Mouse (Mus musculus) intestine, embryonic 16.5 days (tissue): ENCODE data around the gene St6galnac4. TPM values are rescaled to one million over a fixed set of nuclear protein-coding genes. Genes with fewer than 3 reads are reported as not detected.

ENCODE experiments used
- ATAC-seq: fragments of 200-750 bp; cut with Nextera tagmentation; 2 replicates; pipeline ENCODE4 v1.8.0; 2017; ENCODE audit warnings: moderate TSS enrichment, moderate library complexity
- H3K27ac ChIP-seq: fragments of 300-500 bp; sonication (generic); 2 replicates; pipeline ENCODE4 v1.5.1; 2014; ENCODE audit warnings: mild to moderate bottlenecking, low read length
- H3K27me3 ChIP-seq: fragments of 300-500 bp; sonication (generic); replicated peaks from 2 replicates; pipeline ENCODE4 v1.6.1; 2014; ENCODE audit warnings: low read length, control low read depth, mixed read lengths; ENCODE audit not compliant: control insufficient read depth, insufficient read depth
- H3K36me3 ChIP-seq: fragments of 300-500 bp; sonication (generic); 2 replicates; pipeline ENCODE4 v1.6.1; 2014; ENCODE audit warnings: low read length, control low read depth; ENCODE audit not compliant: control insufficient read depth, insufficient read depth
- H3K4me1 ChIP-seq: fragments of 300-500 bp; sonication (generic); 2 replicates; pipeline ENCODE4 v1.6.1; 2014; ENCODE audit warnings: low read length, control low read depth, mixed read lengths; ENCODE audit not compliant: control insufficient read depth, insufficient read depth
- H3K4me2 ChIP-seq: fragments of 300-500 bp; sonication (generic); 2 replicates; pipeline ENCODE4 v1.6.1; 2014; ENCODE audit warnings: low read depth, low read length, control low read depth
- H3K4me3 ChIP-seq: fragments of 300-500 bp; sonication (generic); 2 replicates; pipeline ENCODE4 v1.5.1; 2014; ENCODE audit warnings: mild to moderate bottlenecking, low read length
- H3K9ac ChIP-seq: fragments of 300-500 bp; sonication (generic); 2 replicates; pipeline ENCODE4 v1.6.1; 2014; ENCODE audit warnings: low read depth, low read length
- H3K9me3 ChIP-seq: fragments of 300-500 bp; sonication (generic); 2 replicates; pipeline ENCODE4 v1.6.1; 2016; ENCODE audit warnings: low read length, control low read depth; ENCODE audit not compliant: control insufficient read depth
- WGBS: fragments of 180-500 bp; shearing (Covaris S2); extraction: QIAGEN DNeasy Blood & Tissue Kit; methylation state at CpG from one replicate; pipeline ENCODE4 v1.1.7; 2014; 5-methylcytosine and 5-hydroxymethylcytosine counted together
- polyA plus RNA-seq: library from polyadenylated mRNA; unstranded; fragments of >200 nt; fragmentation: Nextera tagmentation; extraction: Ambion mirVana; gene quantifications from 2 replicates; pipeline ENCODE4 v1.2.1, GENCODE M21; 2015

St6galnac4 gene
- polyA plus RNA-seq, 1 experiment from 2014 or later: 16.5 TPM

DNA sequence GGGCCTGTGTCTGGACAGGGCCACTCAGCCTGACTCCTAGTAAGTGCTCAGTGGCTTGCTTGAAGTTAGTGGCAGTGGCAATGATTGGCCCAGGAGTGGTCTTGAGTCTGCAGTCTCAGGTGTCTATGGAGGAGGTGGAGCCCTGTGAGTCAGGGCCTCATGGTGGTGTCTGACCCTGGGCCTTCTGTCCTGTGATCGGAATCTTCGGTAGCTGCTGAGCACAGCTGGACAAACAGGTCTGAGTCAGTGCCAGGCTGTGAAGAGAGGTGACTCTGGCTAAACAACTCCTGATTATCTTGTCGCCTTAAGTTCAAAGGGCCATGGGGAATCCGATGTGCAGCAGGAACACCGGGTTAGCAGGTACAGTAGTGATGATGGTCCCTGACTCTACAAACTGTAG lies 39.5 kb upstream of the St6galnac4 start:
- no peaks in the 10 kb centered on the region for H3K27me3 ChIP-seq
- peaks cover 42% of the 10 kb centered on the region for H3K4me1 ChIP-seq
- ATAC-seq: peak; percentile 19; the same call in 1 of the 2 replicates
- WGBS: 66% methylated on average over 5 of the region's 5 CpGs
- no peak overlapping the region for H3K27ac ChIP-seq
- H3K9me3 ChIP-seq: no peaks in the 10 kb centered on the region
- H3K36me3 ChIP-seq: no peaks in the 10 kb centered on the region
- no peak overlapping the region for H3K4me2 ChIP-seq
- no peak overlapping the region for H3K9ac ChIP-seq
- H3K4me3 ChIP-seq: no peak overlapping the region

- no peaks in the 10 kb centered on the region for H3K27me3 ChIP-seq
- 89% methylated on average over 7 of the region's 7 CpGs for WGBS
- H3K4me1 ChIP-seq: peaks cover 34% of the 10 kb centered on the region
- H3K9me3 ChIP-seq: no peaks in the 10 kb centered on the region
- H3K27ac ChIP-seq: no peak overlapping the region
- H3K9ac ChIP-seq: no peak overlapping the region
- no peaks in the 10 kb centered on the region for H3K36me3 ChIP-seq
- no peak for ATAC-seq
- no peak overlapping the region for H3K4me3 ChIP-seq
- no peak overlapping the region for H3K4me2 ChIP-seq
Measured at GRCm38 (mm10) chr2:32547964-32548739, 38.7 kb upstream of the St6galnac4 start.

DNA sequence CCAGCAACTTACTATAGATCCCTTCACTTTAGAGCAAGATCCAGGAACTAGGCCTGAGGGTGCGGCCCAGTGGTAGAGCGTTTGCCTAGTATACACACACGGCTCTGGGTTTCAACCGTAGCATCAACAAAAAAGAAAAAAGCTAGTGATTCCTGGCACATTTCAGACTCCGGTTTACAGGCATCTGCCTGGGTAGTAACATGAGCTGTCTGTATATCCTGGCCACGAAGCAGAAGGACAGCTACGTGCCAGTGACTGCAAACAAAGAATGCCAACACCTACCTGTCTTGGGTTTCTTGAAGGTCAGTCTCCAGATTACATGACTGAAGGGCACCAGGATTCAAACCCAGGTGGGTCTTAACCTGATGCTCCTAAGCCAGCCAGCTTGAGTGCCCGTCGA lies 37.7 kb upstream of the St6galnac4 start:
- no peak overlapping the region for H3K4me2 ChIP-seq
- ATAC-seq: no peak
- WGBS: 72% methylated on average over 9 of the region's 9 CpGs
- H3K36me3 ChIP-seq: no peaks in the 10 kb centered on the region
- H3K9me3 ChIP-seq: no peaks in the 10 kb centered on the region
- H3K4me1 ChIP-seq: peaks cover 31% of the 10 kb centered on the region
- peak overlapping the region; percentile 20 for H3K27ac ChIP-seq
- no peaks in the 10 kb centered on the region for H3K27me3 ChIP-seq
- no peak overlapping the region for H3K9ac ChIP-seq
- no peak overlapping the region for H3K4me3 ChIP-seq

DNA sequence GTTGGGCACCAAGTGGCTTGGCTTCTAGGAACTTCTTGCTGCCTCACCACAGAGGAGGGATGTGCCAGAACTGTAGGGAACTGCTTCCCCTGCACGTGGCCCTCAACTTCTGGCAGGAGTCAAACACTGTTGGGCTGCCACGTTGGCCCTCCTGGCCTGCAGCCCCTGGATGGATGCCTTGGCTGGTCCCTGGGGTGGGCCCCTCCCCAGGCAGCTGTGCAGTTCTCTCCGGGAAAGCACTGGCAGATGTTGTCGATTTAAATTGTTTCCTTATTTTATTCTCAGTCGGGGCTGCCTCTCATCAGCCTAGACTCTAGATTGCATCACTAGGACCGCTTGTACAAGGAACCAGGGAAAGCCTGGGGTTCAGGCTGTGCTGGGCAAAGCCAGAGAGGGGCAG lies 37.1 kb upstream of the St6galnac4 start:
- peak overlapping the region; percentile 20 for H3K27ac ChIP-seq

DNA sequence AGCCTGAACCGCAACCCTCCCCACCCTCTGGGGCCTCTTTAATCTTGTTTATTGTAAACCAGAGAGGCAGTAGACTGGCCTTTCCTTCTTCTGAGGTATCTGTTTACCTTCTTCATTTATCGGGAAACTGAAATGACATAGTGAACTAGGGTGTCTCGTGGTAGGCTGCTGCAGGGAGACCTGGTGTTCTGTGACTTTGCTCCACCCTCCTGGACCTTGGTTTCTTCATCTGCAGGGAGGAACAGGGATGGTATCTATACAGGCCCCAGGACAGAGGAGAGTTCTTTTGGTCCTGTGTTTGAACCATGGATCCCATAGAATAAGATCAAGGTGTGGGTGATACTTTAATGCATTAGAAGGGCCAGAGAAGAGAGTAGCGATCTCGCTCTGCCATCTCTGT lies 35.7 kb upstream of the St6galnac4 start:
- H3K27ac ChIP-seq: 0 out of 2 replicates have a peak overlapping the region, but pooled peaks have one; percentile 9
- H3K9me3 ChIP-seq: no peaks in the 10 kb centered on the region
- H3K4me1 ChIP-seq: peaks cover 28% of the 10 kb centered on the region
- no peak overlapping the region for H3K4me2 ChIP-seq
- no peak overlapping the region for H3K9ac ChIP-seq
- H3K27me3 ChIP-seq: no peaks in the 10 kb centered on the region
- H3K4me3 ChIP-seq: no peak overlapping the region
- H3K36me3 ChIP-seq: no peaks in the 10 kb centered on the region
- WGBS: 64% methylated on average over 5 of the region's 5 CpGs
- ATAC-seq: peak; percentile 65

More for the DNA sequence above, 37.1 kb upstream of the St6galnac4 start:
- Histone ChIP-seq H3K4me2 (no peak overlapping the region), H3K4me1 (peaks cover 30% of the 10 kb centered on the region), H3K4me3 (no peak overlapping the region), H3K9ac (no peak overlapping the region), H3K27me3 (no peaks in the 10 kb centered on the region), H3K9me3 (no peaks in the 10 kb centered on the region), H3K36me3 (no peaks in the 10 kb centered on the region)
- ATAC-seq: 0 out of 2 replicates have a peak, but pooled peaks have one; percentile 15
- 46% methylated on average over 6 of the region's 6 CpGs for WGBS

- WGBS: 67% methylated on average over 7 of the region's 7 CpGs
- no peak overlapping the region for H3K27ac ChIP-seq
Measured at GRCm38 (mm10) chr2:32553592-32554148, 33.2 kb upstream of the St6galnac4 start.

GRCm38 (mm10) chr2:32555484-32555883 lies 31.4 kb upstream of the St6galnac4 start:
- no peaks in the 10 kb centered on the region for H3K27me3 ChIP-seq
- 53% methylated on average over 4 of the region's 4 CpGs for WGBS
- no peak overlapping the region for H3K4me2 ChIP-seq
- no peak for ATAC-seq
- H3K9me3 ChIP-seq: no peaks in the 10 kb centered on the region
- H3K9ac ChIP-seq: peak overlapping the region; percentile 12; the same call in 1 of the 2 replicates
- no peak overlapping the region for H3K4me3 ChIP-seq
- H3K27ac ChIP-seq: no peak overlapping the region
- H3K36me3 ChIP-seq: peaks cover 2% of the 10 kb centered on the region; the same call in 1 of the 2 replicates
- peaks cover 7% of the 10 kb centered on the region for H3K4me1 ChIP-seq

More at GRCm38 (mm10) chr2:32553592-32554148, 33.2 kb upstream of the St6galnac4 start:
- no peak overlapping the region for H3K4me3 ChIP-seq
- H3K27me3 ChIP-seq: no peaks in the 10 kb centered on the region
- H3K4me1 ChIP-seq: peaks cover 22% of the 10 kb centered on the region
- no peaks in the 10 kb centered on the region for H3K9me3 ChIP-seq
- no peaks in the 10 kb centered on the region; the same call in 1 of the 2 replicates for H3K36me3 ChIP-seq
- H3K4me2 ChIP-seq: no peak overlapping the region
- ATAC-seq: no peak
- H3K9ac ChIP-seq: no peak overlapping the region

DNA sequence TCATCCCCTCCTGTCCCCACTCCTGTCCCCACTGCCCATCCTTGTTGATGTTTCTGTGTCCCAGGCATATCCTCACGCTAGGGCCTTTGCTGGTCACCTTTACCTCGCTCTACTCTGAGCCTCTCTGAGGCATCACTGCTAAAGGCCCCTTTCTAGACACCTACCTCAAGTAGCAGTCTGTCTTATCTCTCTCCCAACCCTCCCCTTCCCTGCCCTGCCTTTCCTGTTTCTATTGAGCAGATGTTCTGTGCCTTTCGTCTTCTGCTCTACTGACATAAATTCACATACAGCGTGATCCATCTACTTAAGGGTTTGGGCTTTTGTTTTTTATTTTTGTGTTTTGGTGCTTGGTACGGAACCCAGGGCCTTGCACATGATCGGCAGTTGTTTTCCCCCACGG lies 30.9 kb upstream of the St6galnac4 start:
- no peak overlapping the region for H3K4me2 ChIP-seq
- no peak overlapping the region for H3K27ac ChIP-seq
- no peaks in the 10 kb centered on the region for H3K9me3 ChIP-seq
- peaks cover 2% of the 10 kb centered on the region for H3K4me1 ChIP-seq
- peaks cover 7% of the 10 kb centered on the region; the same call in 1 of the 2 replicates for H3K36me3 ChIP-seq
- WGBS: 79% methylated on average over 7 of the region's 7 CpGs
- ATAC-seq: no peak
- H3K27me3 ChIP-seq: no peaks in the 10 kb centered on the region
- H3K9ac ChIP-seq: no peak overlapping the region
- no peak overlapping the region for H3K4me3 ChIP-seq

DNA sequence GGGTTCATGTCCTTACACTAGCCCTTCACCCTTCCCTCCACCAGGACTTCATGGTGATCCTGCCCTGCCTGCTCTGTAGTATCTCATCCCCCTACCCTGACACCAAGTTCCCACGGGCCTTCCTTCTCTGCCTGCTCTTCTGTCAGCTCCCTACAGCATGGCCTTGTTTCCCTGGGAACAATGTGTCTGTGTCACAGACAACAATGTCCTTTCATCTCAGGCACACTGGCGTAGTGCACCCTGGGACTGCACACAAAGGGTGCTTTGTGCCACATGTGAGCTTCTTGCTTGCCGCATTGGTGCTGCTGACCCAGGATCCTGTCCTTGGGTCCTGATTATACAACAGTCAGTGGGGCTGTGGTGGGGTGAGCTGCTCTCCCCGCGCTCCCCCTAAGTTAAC lies 27.3 kb upstream of the St6galnac4 start:
- peak; percentile 53 for ATAC-seq
- peaks cover 7% of the 10 kb centered on the region; the same call in 1 of the 2 replicates for H3K36me3 ChIP-seq
- no peak overlapping the region for H3K4me2 ChIP-seq
- H3K27me3 ChIP-seq: no peaks in the 10 kb centered on the region
- H3K9ac ChIP-seq: no peak overlapping the region
- WGBS: 64% methylated on average over 5 of the region's 5 CpGs
- no peaks in the 10 kb centered on the region for H3K9me3 ChIP-seq
- H3K4me1 ChIP-seq: no peaks in the 10 kb centered on the region
- H3K4me3 ChIP-seq: no peak overlapping the region
- H3K27ac ChIP-seq: 0 out of 2 replicates have a peak overlapping the region, but pooled peaks have one; percentile 33
